Mouse (Mus musculus): ENCODE data around the gene Zcchc14. TPM values are rescaled to one million over a fixed set of nuclear protein-coding genes. Genes with fewer than 3 reads are reported as not detected.

Gene Zcchc14
- polyA plus RNA-seq, 1 experiment from 2014 or later: 40.9 TPM

DNA sequence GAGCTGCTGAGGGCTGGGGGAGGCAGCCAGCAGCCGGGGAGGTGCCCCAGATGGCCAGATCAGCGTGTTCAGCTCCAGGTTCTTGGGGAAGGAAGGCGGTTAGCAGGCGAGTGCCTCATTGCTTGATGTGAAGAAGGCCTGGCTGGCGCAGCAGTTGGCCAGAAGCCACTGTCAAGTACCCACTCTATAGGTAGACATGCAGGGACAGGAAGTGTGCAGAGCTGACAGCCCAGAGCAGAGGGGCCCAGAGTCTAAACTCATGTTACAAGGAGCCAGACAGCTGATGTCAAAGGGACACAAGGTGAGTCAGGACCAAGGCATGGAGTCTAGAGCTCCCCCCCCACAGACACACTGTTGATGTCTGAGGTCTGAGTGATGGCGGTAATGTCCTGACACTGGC, 102.6 kb downstream of the Zcchc14 start:
- Histone ChIP-seq H3K27me3 (replicated peaks; ENCODE audit: control insufficient read depth, insufficient read depth, low read length) (no peaks in the 10 kb centered on the region), H3K4me1 (ENCODE audit: control insufficient read depth, insufficient read depth, low read length) (no peaks in the 10 kb centered on the region), H3K27ac (ENCODE audit: low read depth, low read length) (no peak overlapping the region), H3K9ac (ENCODE audit: low read length) (no peak overlapping the region), H3K9me3 (replicated peaks; ENCODE audit: control insufficient read depth, low read length) (no peaks in the 10 kb centered on the region), H3K4me3 (ENCODE audit: low read depth, low read length) (no peak overlapping the region), H3K4me2 (ENCODE audit: low read length) (no peak overlapping the region), H3K36me3 (ENCODE audit: control insufficient read depth, insufficient read depth, low read length) (peaks cover 56% of the 10 kb centered on the region)
- ATAC-seq: no peak
- 92% methylated on average over 6 of the region's 6 CpGs for WGBS
- no peak for DNase-seq (ENCODE audit: low spot score)

Other genes starting within 250 kb of the Zcchc14 start
- not detected in 2 replicates for gene 1700018B08Rik, start 108.6 kb downstream of the Zcchc14 start, polyA plus RNA-seq (2014; fragmentation: Nextera tagmentation; extraction: Ambion mirVana)
- 17.5 and 26.3 TPM in 2 replicates for gene Fbxo31, start 74.1 kb downstream of the Zcchc14 start, polyA plus RNA-seq (2014; fragmentation: Nextera tagmentation; extraction: Ambion mirVana)
- 435 and 464 TPM in 2 replicates for gene Map1lc3b, start 62.5 kb downstream of the Zcchc14 start, polyA plus RNA-seq (2014; fragmentation: Nextera tagmentation; extraction: Ambion mirVana)
- gene Jph3, start 76.7 kb upstream of the Zcchc14 start, polyA plus RNA-seq (2014; fragmentation: Nextera tagmentation; extraction: Ambion mirVana): 44.1 and 55.9 TPM in 2 replicates
- gene Klhdc4, start 176.7 kb upstream of the Zcchc14 start, polyA plus RNA-seq (2014; fragmentation: Nextera tagmentation; extraction: Ambion mirVana): 40.3 and 41.3 TPM in 2 replicates

Measured in forebrain, embryonic 14.5 days (tissue).